Mouse (Mus musculus) heart, postnatal 10 days (tissue): ENCODE data around the gene Mybpc2. TPM values are rescaled to one million over a fixed set of nuclear protein-coding genes. Genes with fewer than 3 reads are reported as not detected.
A peak's percentile ranks its signal among the peaks of the same experiment; 100 is the strongest.

Experiments
- DNase-seq, 2 experiments: peaks; one replicate each; pipeline ENCODE4 v3.0.0; 2021
- intact Hi-C: fragments of 180-260 bp; cut with DNase I; formaldehyde crosslinking; loops from one replicate; pipeline ENCODE4 v1.15.1; 2025
- total RNA-seq, 2 experiments: library from RNA; stranded (reverse); gene quantifications; 2 replicates each; pipeline ENCODE4 v1.2.3; 2021

The Mybpc2 gene
- 10 to 100 TPM; 16.3 to 22.2 TPM for total RNA-seq

- peak; percentile 77 to 79 for DNase-seq
- intact Hi-C loops, result loop anchor here (5.0 kb wide), 2 partner anchors 123 to 178 kb away; no protein-coding TSS in a partner anchor
Measured at GRCm38 (mm10) chr7:44524502-44524901, at the start of gene Mybpc2. TSS of gene Mybpc2 (minus strand) at chr7:44524656.

- intact Hi-C loops, result no loop called here
- no peak for DNase-seq
Measured at GRCm38 (mm10) chr7:44572956-44573484, 48.6 kb upstream of the Mybpc2 start.

- intact Hi-C loops, result no loop called here
- DNase-seq, result no peak
Measured at GRCm38 (mm10) chr7:44572213-44572701, 47.8 kb upstream of the Mybpc2 start, which contains the start of gene Napsa. TSS of gene Napsa (plus strand) at chr7:44572380.

- no peak for DNase-seq
- intact Hi-C loops, result no loop called here
Measured at GRCm38 (mm10) chr7:44571811-44572210, 47.4 kb upstream of the Mybpc2 start.

- no peak for DNase-seq
- intact Hi-C loops, result no loop called here
Measured at GRCm38 (mm10) chr7:44570989-44571388, 46.5 kb upstream of the Mybpc2 start.

- DNase-seq, result no peak
Measured at GRCm38 (mm10) chr7:44568803-44569202, 44.3 kb upstream of the Mybpc2 start.

GRCm38 (mm10) chr7:44565414-44565813 is 41.0 kb upstream of the Mybpc2 start:
- DNase-seq, result no peak
- intact Hi-C loops, result no loop called here

More at GRCm38 (mm10) chr7:44568803-44569202, 44.3 kb upstream of the Mybpc2 start:
- intact Hi-C loops, result no loop called here

GRCm38 (mm10) chr7:44564486-44564885 is 40.0 kb upstream of the Mybpc2 start:
- no peak for DNase-seq
- intact Hi-C loops, result loop anchor here (5.0 kb wide), 1 partner anchor 302 kb away; the partner anchor contains the start of gene Gm15517

GRCm38 (mm10) chr7:44563284-44563683 is 38.8 kb upstream of the Mybpc2 start:
- intact Hi-C loops, result loop anchor here (5.0 kb wide), 1 partner anchor 301 kb away; the partner anchor contains the start of gene Gm15517
- no peak for DNase-seq

- intact Hi-C loops, result loop anchor here (1.0 to 5.0 kb wide), 3 partner anchors 39 to 298 kb away; partner anchors contain the start of gene Gm15517
- peak; percentile 81 to 90 for DNase-seq
Measured at GRCm38 (mm10) chr7:44560435-44561400, 36.3 kb upstream of the Mybpc2 start.

GRCm38 (mm10) chr7:44557629-44558028 is 33.2 kb upstream of the Mybpc2 start:
- intact Hi-C loops, result no loop called here
- no peak for DNase-seq

- DNase-seq, result peak; percentile 98 to 99
- intact Hi-C loops, result no loop called here
Measured at GRCm38 (mm10) chr7:44553826-44554225, 29.4 kb upstream of the Mybpc2 start, which contains the start of gene Nr1h2. TSS of gene Nr1h2 (minus strand) at chr7:44553951.

GRCm38 (mm10) chr7:44553196-44553764 is 28.8 kb upstream of the Mybpc2 start:
- peak; percentile 70 to 84 for DNase-seq
- intact Hi-C loops, result no loop called here

GRCm38 (mm10) chr7:44552141-44552908 is 27.9 kb upstream of the Mybpc2 start:
- intact Hi-C loops, result no loop called here

GRCm38 (mm10) chr7:44551731-44552130 is 27.3 kb upstream of the Mybpc2 start:
- intact Hi-C loops, result no loop called here
- DNase-seq, result no peak

More at GRCm38 (mm10) chr7:44552141-44552908, 27.9 kb upstream of the Mybpc2 start:
- DNase-seq, result no peak

GRCm38 (mm10) chr7:44551301-44551700 is 26.8 kb upstream of the Mybpc2 start:
- intact Hi-C loops, result no loop called here
- DNase-seq, result no peak

GRCm38 (mm10) chr7:44550409-44550678 is 25.9 kb upstream of the Mybpc2 start:
- intact Hi-C loops, result no loop called here
- DNase-seq, result no peak

GRCm38 (mm10) chr7:44549621-44550408 is 25.4 kb upstream of the Mybpc2 start:
- intact Hi-C loops, result loop anchor here (1.0 to 5.0 kb wide), 2 partner anchors 29 to 303 kb away; partner anchors contain the start of genes 1700028J19Rik and 2410002F23Rik
- no peak for DNase-seq

- DNase-seq, result peak; percentile 100
- intact Hi-C loops, result loop anchor here (1.0 to 5.0 kb wide), 3 partner anchors 27 to 301 kb away; partner anchors contain the start of genes 1700028J19Rik and 2410002F23Rik
Measured at GRCm38 (mm10) chr7:44548497-44549087, 24.1 kb upstream of the Mybpc2 start, which contains the start of gene Pold1. TSS of gene Pold1 (minus strand) at chr7:44548849.
